Mouse (Mus musculus) limb, embryonic 12.5 days (tissue): ENCODE data around the gene Zcchc24. TPM values are rescaled to one million over a fixed set of nuclear protein-coding genes. Genes with fewer than 3 reads are reported as not detected.

Experiments
- ATAC-seq: fragments of 200-750 bp; cut with Nextera tagmentation; 2 replicates; pipeline ENCODE4 v1.8.0; 2017; ENCODE audit warnings: low read depth, moderate TSS enrichment; ENCODE audit not compliant: insufficient number of reproducible peaks, insufficient read depth, low FRiP score, low TSS enrichment
- H3K27ac ChIP-seq: fragments of 300-500 bp; sonication (generic); 2 replicates; pipeline ENCODE4 v1.5.1; 2016; ENCODE audit warnings: mild to moderate bottlenecking, moderate library complexity
- H3K27me3 ChIP-seq: fragments of 300-500 bp; sonication (generic); 2 replicates; pipeline ENCODE4 v1.6.1; 2016; ENCODE audit warnings: mild to moderate bottlenecking, moderate library complexity
- H3K36me3 ChIP-seq: fragments of 300-500 bp; sonication (generic); 2 replicates; pipeline ENCODE4 v1.6.1; 2016; ENCODE audit warnings: mild to moderate bottlenecking, moderate library complexity
- H3K4me1 ChIP-seq: fragments of 300-500 bp; sonication (generic); replicated peaks from 2 replicates; pipeline ENCODE4 v1.6.1; 2016
- H3K4me2 ChIP-seq: fragments of 300-500 bp; sonication (generic); 2 replicates; pipeline ENCODE4 v1.6.1; 2016; ENCODE audit warnings: mild to moderate bottlenecking, moderate library complexity
- H3K4me3 ChIP-seq: fragments of 300-500 bp; sonication (generic); replicated peaks from 2 replicates; pipeline ENCODE4 v1.5.1; 2016; ENCODE audit warnings: mild to moderate bottlenecking
- H3K9ac ChIP-seq: fragments of 300-500 bp; sonication (generic); replicated peaks from 2 replicates; pipeline ENCODE4 v1.6.1; 2016; ENCODE audit warnings: mild to moderate bottlenecking, moderate library complexity
- H3K9me3 ChIP-seq: fragments of 300-500 bp; sonication (generic); 2 replicates; pipeline ENCODE4 v1.6.1; 2016; ENCODE audit warnings: mild to moderate bottlenecking, moderate library complexity
- WGBS: fragments of 180-500 bp; shearing (Covaris S2); methylation state at CpG from one replicate; pipeline ENCODE4 v1.1.7; 2016; 5-methylcytosine and 5-hydroxymethylcytosine counted together
- polyA plus RNA-seq: library from polyadenylated mRNA; unstranded; fragments of >200 nt; fragmentation: Nextera tagmentation; extraction: Ambion mirVana; gene quantifications from 2 replicates; pipeline ENCODE4 v1.2.1, GENCODE M21; 2016

The Zcchc24 gene
- polyA plus RNA-seq, 1 experiment from 2014 or later: 28.6 TPM

- H3K27ac ChIP-seq: 0 out of 2 replicates have a peak overlapping the region, but pooled peaks have one; percentile 35
- H3K4me3 ChIP-seq: no peak overlapping the region
- H3K4me2 ChIP-seq: no peak overlapping the region
- peaks cover 5% of the 10 kb centered on the region; the same call in 1 of the 2 replicates for H3K27me3 ChIP-seq
- no peaks in the 10 kb centered on the region for H3K9me3 ChIP-seq
- WGBS: 30% methylated on average over 10 of the region's 10 CpGs
- H3K9ac ChIP-seq: no peak overlapping the region
- no peaks in the 10 kb centered on the region for H3K36me3 ChIP-seq
- ATAC-seq: no peak
- peaks cover 18% of the 10 kb centered on the region for H3K4me1 ChIP-seq
Measured at GRCm38 (mm10) chr14:25795561-25796174, 26.8 kb upstream of the Zcchc24 start.

GRCm38 (mm10) chr14:25795067-25795466 lies 26.2 kb upstream of the Zcchc24 start:
- ATAC-seq: no peak
- no peak overlapping the region for H3K4me2 ChIP-seq

GRCm38 (mm10) chr14:25794331-25794730 lies 25.5 kb upstream of the Zcchc24 start:
- 93% methylated on average over 2 of the region's 2 CpGs for WGBS
- ATAC-seq: no peak
- no peaks in the 10 kb centered on the region for H3K36me3 ChIP-seq
- no peak overlapping the region for H3K4me3 ChIP-seq
- peaks cover 2% of the 10 kb centered on the region; the same call in 1 of the 2 replicates for H3K27me3 ChIP-seq
- peaks cover 18% of the 10 kb centered on the region for H3K4me1 ChIP-seq
- no peak overlapping the region for H3K27ac ChIP-seq
- no peak overlapping the region for H3K4me2 ChIP-seq
- H3K9ac ChIP-seq: no peak overlapping the region
- no peaks in the 10 kb centered on the region for H3K9me3 ChIP-seq

More at GRCm38 (mm10) chr14:25795067-25795466, 26.2 kb upstream of the Zcchc24 start:
- Histone ChIP-seq H3K9me3 (no peaks in the 10 kb centered on the region), H3K4me3 (no peak overlapping the region), H3K27me3 (peaks cover 5% of the 10 kb centered on the region; the same call in 1 of the 2 replicates), H3K4me1 (peaks cover 18% of the 10 kb centered on the region), H3K36me3 (no peaks in the 10 kb centered on the region), H3K9ac (no peak overlapping the region), H3K27ac (peak overlapping the region; percentile 76)
- 76% methylated on average over 6 of the region's 6 CpGs for WGBS

DNA sequence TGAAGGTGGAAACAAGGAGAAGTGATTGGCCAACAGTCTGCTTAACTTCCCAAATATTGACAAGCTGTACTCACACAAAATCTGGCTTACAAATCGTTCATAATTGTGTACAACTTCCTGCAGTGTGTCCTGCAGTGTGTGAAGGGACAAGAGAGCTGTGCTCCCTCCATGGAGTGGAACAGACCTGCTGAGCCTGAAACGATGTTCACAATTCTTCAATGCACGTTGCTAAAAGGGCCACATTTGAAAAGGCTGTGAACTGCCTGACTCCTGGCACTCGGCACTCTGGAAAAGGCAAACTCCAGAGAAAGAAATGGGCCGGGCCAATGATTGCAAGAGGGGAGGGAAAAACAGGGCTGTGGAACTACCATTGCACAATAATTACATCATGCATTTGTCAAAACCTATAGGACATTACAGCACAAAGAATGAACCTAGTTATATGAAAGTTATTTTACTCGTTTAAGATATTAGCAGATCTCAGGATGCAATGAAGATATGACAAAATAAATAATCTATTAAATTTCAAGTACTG lies 22.0 kb upstream of the Zcchc24 start:
- Histone ChIP-seq H3K9ac (no peak overlapping the region), H3K9me3 (no peaks in the 10 kb centered on the region), H3K4me1 (peaks cover 18% of the 10 kb centered on the region), H3K36me3 (no peaks in the 10 kb centered on the region), H3K4me3 (no peak overlapping the region), H3K27me3 (no peaks in the 10 kb centered on the region), H3K27ac (no peak overlapping the region), H3K4me2 (no peak overlapping the region)
- no peak for ATAC-seq
- WGBS: 79% methylated on average over 6 of the region's 6 CpGs

DNA sequence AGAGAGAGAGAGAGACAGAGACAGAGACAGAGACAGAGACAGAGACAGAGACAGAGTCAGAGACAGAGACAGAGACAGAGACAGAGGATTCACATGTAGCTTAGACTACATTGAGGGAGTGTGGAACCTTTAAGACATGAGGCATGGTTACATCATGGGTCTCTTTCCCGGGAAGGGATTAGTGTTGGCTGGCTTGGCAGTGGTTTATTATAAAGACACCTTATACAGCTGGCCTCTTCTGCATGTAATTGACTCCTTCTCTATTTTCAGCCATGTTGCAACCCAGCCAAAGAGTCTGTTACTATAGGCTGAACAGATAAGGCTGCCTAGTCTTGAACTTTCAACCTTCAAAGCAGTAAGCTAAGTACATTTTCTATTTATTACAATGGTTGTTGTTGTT lies 21.1 kb upstream of the Zcchc24 start:
- ATAC-seq: no peak
- H3K36me3 ChIP-seq: no peaks in the 10 kb centered on the region
- 52% methylated on average over 1 of the region's 1 CpGs for WGBS
- no peaks in the 10 kb centered on the region for H3K9me3 ChIP-seq
- no peaks in the 10 kb centered on the region for H3K27me3 ChIP-seq
- no peak overlapping the region for H3K4me2 ChIP-seq
- peaks cover 10% of the 10 kb centered on the region for H3K4me1 ChIP-seq
- no peak overlapping the region for H3K4me3 ChIP-seq
- no peak overlapping the region for H3K9ac ChIP-seq
- no peak overlapping the region for H3K27ac ChIP-seq

- Histone ChIP-seq H3K27ac (no peak overlapping the region), H3K9ac (no peak overlapping the region), H3K4me3 (no peak overlapping the region), H3K36me3 (no peaks in the 10 kb centered on the region), H3K4me2 (no peak overlapping the region), H3K4me1 (peaks cover 10% of the 10 kb centered on the region), H3K27me3 (no peaks in the 10 kb centered on the region), H3K9me3 (no peaks in the 10 kb centered on the region)
- no peak for ATAC-seq
Measured at GRCm38 (mm10) chr14:25789207-25789606, 20.4 kb upstream of the Zcchc24 start.

DNA sequence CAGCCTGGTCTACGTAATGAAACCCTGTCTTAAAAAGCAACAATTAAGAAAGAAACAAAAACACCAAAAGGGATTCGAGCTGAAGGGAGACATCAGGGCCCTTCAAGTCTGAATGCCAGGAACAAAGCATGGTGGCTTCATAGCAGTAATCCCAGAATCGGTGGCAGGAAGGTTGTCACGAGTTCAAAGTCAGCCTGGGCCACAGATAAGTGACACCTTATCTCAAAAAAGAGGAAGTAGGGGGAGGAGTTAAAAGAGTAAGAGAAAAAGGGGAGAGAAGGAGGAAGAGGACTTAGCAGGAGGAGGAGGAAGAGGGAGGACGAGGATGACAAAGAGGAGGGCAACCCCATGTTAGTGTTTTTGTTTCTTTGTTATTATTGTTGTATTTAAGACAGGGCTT lies 19.4 kb upstream of the Zcchc24 start:
- no peak overlapping the region for H3K4me3 ChIP-seq
- no peak for ATAC-seq

GRCm38 (mm10) chr14:25787387-25787910 lies 18.6 kb upstream of the Zcchc24 start:
- Histone ChIP-seq H3K9ac (no peak overlapping the region), H3K4me2 (no peak overlapping the region), H3K27me3 (no peaks in the 10 kb centered on the region), H3K4me3 (no peak overlapping the region), H3K36me3 (no peaks in the 10 kb centered on the region), H3K4me1 (peaks cover 20% of the 10 kb centered on the region), H3K9me3 (no peaks in the 10 kb centered on the region), H3K27ac (no peak overlapping the region)
- ATAC-seq: no peak
- WGBS: 71% methylated on average over 12 of the region's 12 CpGs

More for the DNA sequence above, 19.4 kb upstream of the Zcchc24 start:
- no peaks in the 10 kb centered on the region for H3K27me3 ChIP-seq
- H3K4me1 ChIP-seq: peaks cover 13% of the 10 kb centered on the region
- H3K36me3 ChIP-seq: no peaks in the 10 kb centered on the region
- 76% methylated on average over 5 of the region's 5 CpGs for WGBS
- H3K4me2 ChIP-seq: no peak overlapping the region
- H3K27ac ChIP-seq: no peak overlapping the region
- H3K9me3 ChIP-seq: no peaks in the 10 kb centered on the region
- no peak overlapping the region for H3K9ac ChIP-seq

DNA sequence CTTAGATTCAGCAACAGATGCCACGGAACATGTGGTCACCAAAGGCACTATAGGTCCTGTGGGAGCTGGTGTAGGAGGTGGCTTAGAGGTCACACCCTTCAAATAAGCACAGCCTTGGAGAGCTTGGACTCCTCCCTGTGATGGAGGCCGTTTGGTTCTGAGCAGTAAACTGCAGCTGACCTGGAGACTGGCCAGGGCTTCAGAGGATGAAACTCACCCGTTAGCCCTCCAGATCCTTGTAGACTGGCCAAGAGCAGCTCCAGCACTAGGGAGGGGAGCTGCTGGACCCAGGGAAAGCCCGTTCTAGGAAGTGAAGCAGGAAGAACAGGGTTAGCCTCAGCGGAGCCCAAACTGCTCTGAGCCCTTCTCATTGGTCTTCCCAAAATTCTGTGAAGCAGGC lies 18.1 kb upstream of the Zcchc24 start:
- no peaks in the 10 kb centered on the region for H3K27me3 ChIP-seq
- no peaks in the 10 kb centered on the region for H3K9me3 ChIP-seq
- no peak for ATAC-seq
- H3K4me3 ChIP-seq: no peak overlapping the region
- no peaks in the 10 kb centered on the region for H3K36me3 ChIP-seq
- 42% methylated on average over 5 of the region's 5 CpGs for WGBS
- peaks cover 25% of the 10 kb centered on the region for H3K4me1 ChIP-seq
- H3K9ac ChIP-seq: no peak overlapping the region
- H3K27ac ChIP-seq: no peak overlapping the region
- H3K4me2 ChIP-seq: no peak overlapping the region

- 78% methylated on average over 4 of the region's 4 CpGs for WGBS
Measured at GRCm38 (mm10) chr14:25785210-25785609, 16.4 kb upstream of the Zcchc24 start.

GRCm38 (mm10) chr14:25783220-25783619 lies 14.4 kb upstream of the Zcchc24 start:
- WGBS: 33% methylated on average over 7 of the region's 7 CpGs
- Histone ChIP-seq H3K27ac (no peak overlapping the region), H3K9ac (no peak overlapping the region)

More at GRCm38 (mm10) chr14:25785210-25785609, 16.4 kb upstream of the Zcchc24 start:
- H3K4me2 ChIP-seq: no peak overlapping the region
- no peak overlapping the region for H3K27ac ChIP-seq
- H3K9me3 ChIP-seq: no peaks in the 10 kb centered on the region
- H3K4me1 ChIP-seq: peaks cover 25% of the 10 kb centered on the region
- no peak overlapping the region for H3K4me3 ChIP-seq
- ATAC-seq: no peak
- no peaks in the 10 kb centered on the region for H3K27me3 ChIP-seq
- no peak overlapping the region for H3K9ac ChIP-seq
- H3K36me3 ChIP-seq: no peaks in the 10 kb centered on the region

More at GRCm38 (mm10) chr14:25783220-25783619, 14.4 kb upstream of the Zcchc24 start:
- Histone ChIP-seq H3K36me3 (no peaks in the 10 kb centered on the region), H3K9me3 (no peaks in the 10 kb centered on the region), H3K4me3 (no peak overlapping the region), H3K4me2 (no peak overlapping the region), H3K27me3 (no peaks in the 10 kb centered on the region), H3K4me1 (peaks cover 25% of the 10 kb centered on the region)
- ATAC-seq: no peak
